Mouse (Mus musculus) cerebellum, postnatal 25 days (tissue): ENCODE results near the gene Emc10.

Experiments used
- DNase-seq, 2 experiments: peaks; one replicate each; pipeline ENCODE4 v3.0.0; 2021; ENCODE audit warnings: mixed read lengths in 2 of 2

Gene Emc10

GRCm38 (mm10) chr7:44484841-44485571 is 11.3 kb downstream of the Emc10 start:
- DNase-seq: peak; percentile 91 to 92

GRCm38 (mm10) chr7:44484109-44484508 is 12.2 kb downstream of the Emc10 start:
- peak in 1 of 2 experiments; percentile 5 for DNase-seq

- DNase-seq: no peak
These were observed 13.4 kb downstream of the Emc10 start for GRCm38 (mm10) chr7:44482836-44483435.

GRCm38 (mm10) chr7:44475046-44475614 is 21.2 kb downstream of the Emc10 start:
- DNase-seq: peak; percentile 15 to 17

- peak; percentile 42 to 67 for DNase-seq
These were observed 21.9 kb downstream of the Emc10 start for GRCm38 (mm10) chr7:44474419-44474818.

GRCm38 (mm10) chr7:44472961-44473646 is 23.2 kb downstream of the Emc10 start:
- peak; percentile 58 to 61 for DNase-seq

- peak in 1 of 2 experiments; percentile 37 for DNase-seq
These were observed 23.8 kb downstream of the Emc10 start for GRCm38 (mm10) chr7:44472558-44472885.

GRCm38 (mm10) chr7:44471880-44472557 is 24.3 kb downstream of the Emc10 start:
- peak; percentile 18 to 33 for DNase-seq

GRCm38 (mm10) chr7:44470696-44471612 is 25.4 kb downstream of the Emc10 start:
- peak; percentile 12 to 35 for DNase-seq

GRCm38 (mm10) chr7:44469677-44470675 is 26.4 kb downstream of the Emc10 start:
- DNase-seq: peak; percentile 20 to 25

- peak in 1 of 2 experiments; percentile 47 for DNase-seq
These were observed 27.6 kb downstream of the Emc10 start for GRCm38 (mm10) chr7:44468644-44469285.

- DNase-seq: peak; percentile 95
These were observed 28.4 kb downstream of the Emc10 start, which contains the start of gene Josd2 for GRCm38 (mm10) chr7:44467811-44468411. Gene Josd2 (plus strand): TSS chr7:44467980.

- peak; percentile 51 to 57 for DNase-seq
These were observed 29.4 kb downstream of the Emc10 start for GRCm38 (mm10) chr7:44466888-44467311.

GRCm38 (mm10) chr7:44466006-44466887 is 30.1 kb downstream of the Emc10 start:
- peak; percentile 39 to 45 for DNase-seq

GRCm38 (mm10) chr7:44465111-44465510 is 31.2 kb downstream of the Emc10 start, which contains the start of gene Aspdh:
Gene Aspdh (plus strand): TSS chr7:44465391.
- DNase-seq: peak in 1 of 2 experiments; percentile 55

GRCm38 (mm10) chr7:44464511-44464910 is 31.8 kb downstream of the Emc10 start:
- peak; percentile 96 to 97 for DNase-seq

- peak in 1 of 2 experiments; percentile 52 for DNase-seq
These were observed 32.6 kb downstream of the Emc10 start for GRCm38 (mm10) chr7:44463556-44464225.
